ENCODE assay signal across 25 mouse cellular contexts in the genomic region with DNA sequence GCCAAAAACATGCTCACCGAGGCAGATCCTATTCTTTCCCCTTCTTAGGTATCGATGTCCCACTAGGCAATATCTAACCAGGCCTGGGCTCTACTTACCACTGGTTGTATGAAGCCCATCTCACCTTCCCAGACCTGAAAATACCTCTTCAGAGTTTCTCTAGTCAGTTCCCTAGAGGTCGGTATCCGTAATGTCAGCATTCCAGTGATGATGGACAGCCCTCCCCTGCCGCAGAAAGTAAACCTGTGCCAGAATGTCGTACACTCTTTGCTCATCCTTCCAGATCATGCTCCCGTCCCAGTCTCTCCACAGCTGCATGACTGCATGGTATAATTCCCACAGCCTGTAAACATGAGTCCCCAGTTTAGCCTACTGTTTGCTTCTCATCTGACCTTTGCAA.
"Had no signal": no experiment of that assay in that cellular context is flagged by ENCODE, and none has a peak within 500 bp of the region (broad histone marks: within the 10 kb centered on the region; RNA-seq: fewer than 3 reads in every experiment).

No protein-coding gene starts in this region.

- H3K27me3 ChIP-seq: heart, embryonic 13.5 days; heart, embryonic 15.5 days; hindbrain, embryonic 12.5 days; intestine, embryonic 15.5 days; limb, embryonic 12.5 days had no signal

- H3K9ac ChIP-seq: heart, embryonic 13.5 days; heart, embryonic 15.5 days; hindbrain, embryonic 12.5 days; hindbrain, embryonic 14.5 days; intestine, embryonic 15.5 days; limb, embryonic 12.5 days; liver, embryonic 14.5 days had no signal

- H3K4me1 ChIP-seq: heart, embryonic 13.5 days; heart, embryonic 15.5 days; hindbrain, embryonic 10.5 days; hindbrain, embryonic 12.5 days; intestine, embryonic 15.5 days; limb, embryonic 10.5 days; limb, embryonic 12.5 days had no signal

- H3K4me3 ChIP-seq: heart, adult 2 months; heart, embryonic 13.5 days; heart, embryonic 15.5 days; hindbrain, embryonic 10.5 days; hindbrain, embryonic 12.5 days; intestine, embryonic 15.5 days; layer of hippocampus, adult 2 months; left cerebral cortex, adult 2 months; limb, embryonic 10.5 days; limb, embryonic 12.5 days had no signal

- ATAC-seq: hindbrain, embryonic 16.5 days; inflammation-experienced regulatory T-cells, adult 6 months; intestine, embryonic 15.5 days; intestine, postnatal 0 days had no signal

- H3K27ac ChIP-seq: heart, adult 2 months; heart, embryonic 13.5 days; heart, embryonic 15.5 days; hindbrain, embryonic 10.5 days; hindbrain, embryonic 12.5 days; hindbrain, embryonic 14.5 days; intestine, embryonic 15.5 days; layer of hippocampus, adult 2 months; left cerebral cortex, adult 2 months; limb, embryonic 10.5 days; limb, embryonic 12.5 days; liver, embryonic 14.5 days had no signal

- H3K9me3 ChIP-seq: heart, embryonic 13.5 days; heart, embryonic 15.5 days; hindbrain, embryonic 10.5 days; hindbrain, embryonic 12.5 days; intestine, embryonic 15.5 days; limb, embryonic 10.5 days; limb, embryonic 12.5 days had no signal

- H3K36me3 ChIP-seq: heart, embryonic 13.5 days; heart, embryonic 15.5 days; hindbrain, embryonic 10.5 days; hindbrain, embryonic 12.5 days; intestine, embryonic 15.5 days; limb, embryonic 10.5 days; limb, embryonic 12.5 days had no signal

- DNase-seq: gastrocnemius, postnatal 14 days; gastrocnemius, postnatal 36 days; heart, adult 2 months; heart, postnatal 14 days; heart, postnatal 36 days; kidney, adult 18-20 months; kidney, adult 8-10 months; kidney, postnatal 10 days; kidney, postnatal 25 days; kidney, postnatal 4 days; liver had no signal
